Mouse (Mus musculus) frontal cortex, postnatal 10 days (tissue): ENCODE results near the gene Cox15.

ENCODE experiments used
- DNase-seq, 2 experiments: peaks; one replicate each; pipeline ENCODE4 v3.0.0; 2022; ENCODE audit warnings: low spot score in 2 of 2, mixed read lengths in 1 of 2

Gene Cox15

DNA sequence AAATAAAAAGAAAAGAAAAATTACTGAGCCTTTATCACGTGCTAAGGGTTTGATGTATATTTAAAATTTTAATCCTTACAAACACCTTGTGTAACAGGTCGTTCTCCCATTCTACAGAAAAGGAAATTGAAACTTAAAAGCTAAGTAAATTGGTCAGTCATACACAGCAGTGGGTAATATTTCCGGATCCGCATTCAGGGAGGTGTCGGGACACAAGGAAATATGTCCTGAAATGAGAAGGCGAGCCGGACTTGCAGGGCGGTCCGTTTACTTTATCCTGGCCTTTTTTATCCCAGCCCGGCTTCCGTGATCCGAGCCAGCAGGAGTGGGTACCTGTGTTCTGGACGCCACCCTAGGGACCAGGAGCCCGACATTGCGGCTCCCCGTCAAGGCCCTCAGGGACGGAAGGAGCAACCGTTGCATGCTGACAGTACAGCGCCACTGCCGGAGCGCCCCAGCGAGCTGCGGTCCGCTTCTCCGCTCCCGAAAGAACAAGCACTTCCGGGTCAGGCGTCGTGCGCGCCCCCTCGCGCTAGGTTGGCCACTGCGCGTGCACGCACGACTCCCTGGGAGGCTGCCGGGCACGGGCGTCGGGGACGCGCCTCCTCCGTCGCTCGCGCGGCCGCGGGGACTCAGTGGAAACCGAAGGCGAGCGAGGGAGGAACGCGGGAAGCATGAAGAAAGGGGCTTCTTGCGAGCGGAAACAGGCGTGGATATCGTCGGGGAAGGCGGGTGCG, at the start of gene Cox15, which contains the start of gene Cutc:
Gene Cox15, minus strand, starts transcription at position 512 of the 737 bp plus-strand sequence.
Gene Cutc, plus strand, starts transcription at position 508 of the 737 bp plus-strand sequence.
- DNase-seq: peak; percentile 91 to 96

DNA sequence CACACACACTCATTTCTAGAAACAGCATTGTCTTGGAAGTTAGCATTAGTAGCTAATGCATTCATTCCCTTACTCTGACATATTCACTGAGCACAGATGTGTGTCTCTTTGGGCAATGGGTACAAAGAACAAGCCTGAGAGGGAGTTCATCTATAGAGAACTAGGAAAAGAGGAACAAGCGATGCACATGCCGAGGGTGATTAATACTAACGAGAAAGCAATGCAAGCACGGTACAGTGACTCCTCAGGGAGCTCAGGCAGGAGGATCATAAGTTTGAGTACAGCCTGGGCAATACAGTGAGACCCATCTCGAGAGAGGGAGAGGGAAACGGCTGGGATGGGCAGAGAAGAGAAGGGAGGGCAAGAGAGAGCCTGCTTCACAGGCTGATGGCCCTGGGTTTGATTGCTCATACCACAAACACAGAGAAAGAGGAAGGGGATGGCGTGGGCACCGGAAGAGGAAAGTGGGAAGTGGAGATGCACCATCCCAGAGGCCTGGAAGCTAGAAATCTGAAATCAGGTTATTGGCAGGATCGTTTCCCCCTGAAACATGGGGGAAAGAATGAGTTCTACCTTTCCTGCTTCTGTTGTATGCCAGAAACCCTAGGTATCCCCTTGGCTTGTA, 48.7 kb upstream of the Cox15 start:
- DNase-seq: no peak

GRCm38 (mm10) chr19:43797216-43797615, 44.4 kb upstream of the Cox15 start:
- no peak for DNase-seq

GRCm38 (mm10) chr19:43795511-43795910, 42.7 kb upstream of the Cox15 start:
- DNase-seq: no peak

DNA sequence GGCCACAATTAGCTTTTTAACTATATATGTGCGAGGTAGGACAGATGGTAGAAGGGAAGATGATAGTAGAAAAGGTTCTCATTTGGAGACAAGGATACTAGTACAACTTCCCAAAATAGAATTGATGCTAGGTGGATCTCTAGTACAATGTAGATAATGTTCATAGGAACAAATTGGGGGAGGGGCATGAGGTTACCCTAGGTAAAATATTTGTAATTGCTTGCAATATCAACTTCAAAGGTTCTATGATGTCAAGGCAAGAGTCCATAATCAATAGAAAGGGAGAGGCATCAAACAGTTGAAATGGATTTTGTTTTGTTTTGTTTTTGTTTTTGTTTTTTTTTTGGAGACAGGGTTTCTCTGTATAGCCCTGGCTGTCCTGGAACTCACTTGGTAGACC, 41.2 kb upstream of the Cox15 start:
- DNase-seq: no peak

GRCm38 (mm10) chr19:43792537-43792936, 39.7 kb upstream of the Cox15 start:
- no peak for DNase-seq

DNA sequence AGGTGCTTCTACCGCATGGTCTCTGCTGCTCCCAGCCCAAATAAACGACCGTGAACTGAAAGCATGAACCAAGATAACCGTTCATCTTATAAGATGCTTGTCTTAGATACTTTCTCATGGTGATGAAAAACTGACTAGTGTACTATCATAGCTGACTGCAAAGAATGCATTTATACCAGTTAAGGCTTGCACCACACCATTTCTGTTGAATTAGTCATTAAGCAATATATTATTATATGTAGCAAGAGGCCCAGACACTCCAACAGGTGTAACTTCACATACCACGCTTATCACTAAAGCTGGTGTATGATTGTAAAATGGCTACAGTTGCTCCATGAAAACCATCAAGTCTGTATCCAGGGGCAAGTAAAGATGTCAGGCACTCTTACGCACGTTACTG, 37.0 kb upstream of the Cox15 start:
- DNase-seq: no peak

GRCm38 (mm10) chr19:43786249-43787026, 33.6 kb upstream of the Cox15 start:
- DNase-seq: no peak

DNA sequence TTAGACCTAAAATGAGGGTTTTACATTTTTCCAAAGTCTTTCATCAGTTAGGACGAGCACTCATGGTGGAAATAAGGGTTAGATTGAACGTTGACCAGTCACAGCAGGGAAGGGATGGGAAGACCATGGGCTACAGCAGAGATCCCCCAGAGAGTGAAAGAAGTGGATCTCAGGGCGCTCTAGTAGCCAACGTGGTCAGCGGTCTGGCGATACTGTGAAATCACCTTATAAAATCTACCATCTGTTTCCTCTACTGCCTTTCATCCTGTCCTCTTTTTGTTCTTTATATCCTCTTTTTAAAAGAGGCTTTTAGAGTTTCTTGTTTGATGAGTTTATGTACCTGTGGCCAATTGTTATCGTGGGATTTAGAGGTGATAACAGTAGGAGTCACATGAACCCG, 32.0 kb upstream of the Cox15 start:
- DNase-seq: no peak

- DNase-seq: no peak
These were observed 29.2 kb upstream of the Cox15 start, which contains the start of gene Abcc2 for GRCm38 (mm10) chr19:43781980-43782379. Abcc2 (plus strand) TSS chr19:43782192.

GRCm38 (mm10) chr19:43780391-43780790, 27.6 kb upstream of the Cox15 start:
- DNase-seq: no peak

GRCm38 (mm10) chr19:43777308-43777707, 24.5 kb upstream of the Cox15 start:
- DNase-seq: no peak

GRCm38 (mm10) chr19:43776561-43776960, 23.8 kb upstream of the Cox15 start:
- DNase-seq: no peak

- no peak for DNase-seq
These were observed 22.6 kb upstream of the Cox15 start for GRCm38 (mm10) chr19:43775433-43775832.

- DNase-seq: no peak
These were observed 19.5 kb upstream of the Cox15 start for GRCm38 (mm10) chr19:43772311-43772710.

GRCm38 (mm10) chr19:43771499-43771969, 18.7 kb upstream of the Cox15 start:
- DNase-seq: no peak

DNA sequence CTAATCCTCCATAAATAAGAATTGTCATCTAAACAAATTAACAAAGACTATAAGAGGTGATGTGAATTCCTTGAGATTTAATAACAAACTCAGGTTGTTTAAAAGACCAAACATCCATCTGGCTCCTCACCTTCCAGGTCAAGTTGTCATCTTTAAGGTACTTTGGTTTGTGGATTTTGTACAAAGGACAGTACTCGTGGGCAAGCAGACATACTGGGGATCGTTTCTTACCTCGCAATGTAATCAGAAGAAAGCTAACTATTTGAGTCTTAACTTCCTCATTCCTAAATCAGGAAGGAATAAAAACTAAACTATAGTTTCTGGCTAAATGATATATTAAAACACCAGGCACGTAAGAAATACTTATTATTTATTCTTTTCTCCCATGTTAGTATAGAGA, 17.8 kb upstream of the Cox15 start:
- DNase-seq: no peak

DNA sequence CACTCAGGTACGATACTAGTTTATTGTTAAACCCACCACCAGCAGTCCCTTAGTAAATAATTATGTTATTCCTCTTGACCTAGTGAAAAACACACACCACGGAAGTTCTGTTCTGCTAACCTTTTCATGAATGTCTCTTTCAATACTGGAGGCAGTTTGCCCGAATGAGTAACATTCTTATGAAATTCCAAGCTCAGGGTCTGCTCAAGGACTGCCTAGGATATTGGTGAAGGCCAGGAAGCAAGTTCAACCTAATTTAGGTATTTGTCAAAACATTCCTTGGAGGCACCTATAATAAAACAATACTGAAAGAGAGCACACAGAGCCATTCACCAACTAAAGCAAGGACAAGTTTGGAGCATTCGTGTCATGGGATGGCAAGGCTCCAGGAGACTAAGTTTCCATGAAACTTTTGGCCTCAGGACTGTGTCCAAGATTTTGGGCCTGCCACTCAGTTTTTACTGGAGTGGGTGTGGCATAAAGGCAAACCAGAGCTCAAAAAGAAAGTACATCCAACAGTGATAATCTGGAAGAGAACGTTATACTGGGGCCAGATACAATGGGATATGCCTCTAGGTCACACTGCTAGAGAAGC, 16.7 kb upstream of the Cox15 start:
- DNase-seq: no peak

DNA sequence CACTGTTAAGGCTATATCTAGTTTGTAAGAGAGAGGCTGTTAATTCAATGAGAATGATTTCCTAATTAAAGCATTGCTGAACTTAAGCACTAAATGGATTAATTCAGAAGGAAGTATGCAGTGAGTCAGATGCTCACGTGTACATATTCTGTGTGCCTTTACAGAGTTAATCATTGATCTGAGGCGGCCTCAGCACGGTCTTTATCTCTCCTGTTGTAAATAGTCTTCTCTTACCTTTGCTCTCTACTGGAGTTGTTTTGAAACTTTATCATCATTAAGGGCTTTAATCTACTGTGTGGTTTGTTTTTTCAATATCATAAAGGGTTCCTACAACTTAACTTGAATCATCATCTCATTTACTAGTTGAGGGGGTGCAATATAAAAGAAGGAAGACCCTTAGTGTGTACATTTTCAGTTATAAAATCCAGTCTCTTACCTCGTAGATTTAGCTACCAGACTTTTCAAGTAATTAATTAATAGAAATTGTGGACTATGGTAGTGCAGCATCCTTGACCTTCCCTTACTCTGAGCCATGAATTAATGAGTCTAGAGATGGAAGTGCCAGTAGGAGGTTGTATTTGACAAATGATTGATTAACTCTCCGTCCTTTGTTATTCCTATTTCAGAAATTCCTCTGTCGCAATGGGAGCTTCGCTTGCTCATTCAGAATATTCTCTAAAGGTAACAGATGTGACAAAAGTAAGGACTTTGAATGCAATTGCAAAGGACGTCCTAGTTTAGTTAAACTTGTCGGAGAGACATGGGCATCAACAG, 14.9 kb upstream of the Cox15 start:
- DNase-seq: no peak

- DNase-seq: no peak
These were observed 13.7 kb upstream of the Cox15 start for GRCm38 (mm10) chr19:43766451-43766850.

DNA sequence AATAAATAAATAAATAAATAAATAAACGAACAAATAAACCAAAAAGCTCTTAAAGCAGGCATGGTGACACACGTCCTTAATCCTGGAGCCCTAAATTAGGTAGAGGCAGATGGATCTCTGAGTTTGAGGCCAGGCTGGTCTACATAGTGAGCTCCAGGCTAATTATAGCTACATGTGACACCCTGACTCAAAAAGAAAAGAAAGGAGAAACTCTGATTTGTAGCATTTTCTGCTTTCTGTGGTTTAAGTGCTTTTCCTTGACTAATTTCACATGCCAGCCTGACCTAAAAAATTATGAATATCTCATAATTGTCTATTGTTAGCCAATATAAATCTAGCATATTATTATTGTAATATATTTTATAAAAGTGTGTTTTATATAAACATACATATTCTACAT, 9.6 kb upstream of the Cox15 start:
- DNase-seq: no peak
